Mouse (Mus musculus) E14TG2a.4 (cell line): Measurements from ENCODE around the gene Gen1.

Experiments
- CTCF ChIP-seq: conservative IDR thresholded peaks from 2 replicates; pipeline ENCODE4 v1.5.1; 2014; ENCODE audit warnings: low read length
- POU5F1 ChIP-seq: IDR thresholded peaks from 2 replicates; pipeline ENCODE4 v1.6.1; 2014; ENCODE audit warnings: low read length, borderline replicate concordance

- TF ChIP-seq CTCF (no peak), POU5F1 (no peak)
Observed at GRCm38 (mm10) chr12:11198551-11198950, 67.0 kb downstream of the Gen1 start.
